Comparison of ENCODE assay signal across 21 mouse cellular contexts in the genomic region with DNA sequence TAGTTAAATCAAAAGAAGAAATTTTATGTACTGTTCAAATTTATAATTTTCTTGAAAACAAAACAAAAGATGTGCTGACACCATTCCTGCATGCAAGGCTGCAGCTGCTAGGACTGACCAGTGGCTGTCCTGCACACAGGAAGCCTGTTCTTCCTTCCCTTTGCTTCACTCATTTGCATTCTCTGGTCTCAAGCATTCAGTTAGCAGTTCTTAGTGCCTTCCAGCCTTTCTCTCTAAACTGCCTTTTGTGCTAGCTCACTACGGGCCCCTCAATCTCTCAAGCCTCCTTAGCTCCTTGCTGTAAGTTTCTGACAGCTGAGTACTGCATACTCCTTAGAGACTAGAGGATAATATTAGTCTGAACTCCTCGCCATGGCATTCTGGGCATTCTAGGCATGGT.
A peak's percentile ranks its signal among the peaks of the same experiment; 100 is the strongest.
DNase-seq lines count a peak whose midpoint lies in the region; ATAC-seq and TF ChIP-seq lines count a peak whose summit lies in the region.
"Had no signal": no experiment of that assay in that cellular context is flagged by ENCODE, and none has a peak within 500 bp of the region (broad histone marks: within the 10 kb centered on the region; RNA-seq: fewer than 3 reads in every experiment).

No protein-coding gene starts in this region.

- ATAC-seq in hindbrain, postnatal 0 days: peak; percentile 43; the same call in 1 of the 2 replicates
- ATAC-seq in hindbrain, embryonic 12.5 days (ENCODE audit: low FRiP score): no peak
- no peak for ATAC-seq in midbrain, embryonic 14.5 days (ENCODE audit: low FRiP score, low TSS enrichment)
- no peak for ATAC-seq in midbrain, embryonic 13.5 days
- 0 out of 2 replicates have a peak, but pooled peaks have one; percentile 29 for ATAC-seq in common myeloid progenitor, adult 5-6 weeks (replicated peaks; ENCODE audit: low read depth, poor library complexity, severe bottlenecking)
- ATAC-seq: forebrain, postnatal 0 days; Patski had no signal

- no peak for TF ChIP-seq CTCF in hindbrain, postnatal 0 days (IDR thresholded peaks at IDR 0.05; ENCODE audit: low read depth)

- no peak overlapping the region for H3K4me3 ChIP-seq in hindbrain, postnatal 0 days (ENCODE audit: low read length)
- no peak overlapping the region for H3K4me3 ChIP-seq in hindbrain, embryonic 12.5 days
- H3K4me3 ChIP-seq in midbrain, embryonic 14.5 days (replicated peaks; ENCODE audit: low read depth, low read length): no peak overlapping the region
- no peak overlapping the region for H3K4me3 ChIP-seq in midbrain, embryonic 13.5 days (replicated peaks)
- no peak overlapping the region for H3K4me3 ChIP-seq in macrophage (ENCODE audit: inconsistent target)
- H3K4me3 ChIP-seq: erythroblast, embryonic 14.5 days; gastrocnemius, adult 2 months; hindbrain, embryonic 15.5 days; kidney, embryonic 15.5 days; left cerebral cortex, adult 2 months; limb, embryonic 13.5 days; liver, embryonic 15.5 days; neural tube, embryonic 15.5 days had no signal

- no peak overlapping the region for H3K9ac ChIP-seq in hindbrain, postnatal 0 days (replicated peaks; ENCODE audit: low read length)
- no peak overlapping the region for H3K9ac ChIP-seq in hindbrain, embryonic 12.5 days
- no peak overlapping the region for H3K9ac ChIP-seq in midbrain, embryonic 14.5 days (replicated peaks; ENCODE audit: low read length)
- no peak overlapping the region for H3K9ac ChIP-seq in midbrain, embryonic 13.5 days (replicated peaks)
- H3K9ac ChIP-seq: forebrain, postnatal 0 days; hindbrain, embryonic 15.5 days; kidney, embryonic 15.5 days; limb, embryonic 13.5 days; liver, embryonic 15.5 days; neural tube, embryonic 15.5 days had no signal

- H3K9me3 ChIP-seq in hindbrain, postnatal 0 days (ENCODE audit: low read length): no peaks in the 10 kb centered on the region
- no peaks in the 10 kb centered on the region for H3K9me3 ChIP-seq in hindbrain, embryonic 12.5 days (replicated peaks)
- no peaks in the 10 kb centered on the region for H3K9me3 ChIP-seq in midbrain, embryonic 14.5 days (ENCODE audit: control insufficient read depth, low read length)
- no peaks in the 10 kb centered on the region for H3K9me3 ChIP-seq in midbrain, embryonic 13.5 days
- H3K9me3 ChIP-seq: hindbrain, embryonic 15.5 days; kidney, embryonic 15.5 days; limb, embryonic 13.5 days; liver, embryonic 15.5 days; neural tube, embryonic 15.5 days had no signal

- 48% methylated on average over 2 of the region's 2 CpGs for WGBS in hindbrain, postnatal 0 days
- WGBS in hindbrain, embryonic 12.5 days: 35% methylated on average over 2 of the region's 2 CpGs
- 41% methylated on average over 2 of the region's 2 CpGs for WGBS in midbrain, embryonic 14.5 days
- 37% methylated on average over 2 of the region's 2 CpGs for WGBS in midbrain, embryonic 13.5 days
- 68% methylated on average over 2 of the region's 2 CpGs for WGBS in macrophage (ENCODE audit: missing documents)

- no peak for DNase-seq in hindbrain, postnatal 0 days (ENCODE audit: low spot score)
- DNase-seq in midbrain, embryonic 14.5 days: peak; percentile 2
- DNase-seq in cerebellum, postnatal 4 days (ENCODE audit: low spot score in 2 of 2): no peak
- DNase-seq in Muller cell, postnatal 12 days (ENCODE audit: inconsistent ontology term): no peak
- DNase-seq: cerebellum, postnatal 36 days; forebrain, postnatal 0 days; gastrocnemius, adult 2 months; lung, postnatal 14 days had no signal

- H3K4me1 ChIP-seq in hindbrain, postnatal 0 days (ENCODE audit: insufficient read depth, low read length): no peaks in the 10 kb centered on the region
- peaks cover 3% of the 10 kb centered on the region; the same call in 1 of the 2 replicates for H3K4me1 ChIP-seq in hindbrain, embryonic 12.5 days
- no peaks in the 10 kb centered on the region for H3K4me1 ChIP-seq in midbrain, embryonic 14.5 days (ENCODE audit: control insufficient read depth, insufficient read depth, low read length)
- H3K4me1 ChIP-seq in midbrain, embryonic 13.5 days (replicated peaks): peaks cover 3% of the 10 kb centered on the region
- H3K4me1 ChIP-seq: hindbrain, embryonic 15.5 days; kidney, embryonic 15.5 days; limb, embryonic 13.5 days; liver, embryonic 15.5 days; neural tube, embryonic 15.5 days had no signal

- H3K27ac ChIP-seq in hindbrain, postnatal 0 days: peak overlapping the region; percentile 51
- no peak overlapping the region for H3K27ac ChIP-seq in hindbrain, embryonic 12.5 days
- H3K27ac ChIP-seq in midbrain, embryonic 14.5 days (replicated peaks; ENCODE audit: low read depth, low read length): no peak overlapping the region
- no peak overlapping the region for H3K27ac ChIP-seq in midbrain, embryonic 13.5 days
- peak overlapping the region; percentile 89 for H3K27ac ChIP-seq in macrophage
- H3K27ac ChIP-seq: gastrocnemius, adult 2 months; hindbrain, embryonic 15.5 days; kidney, embryonic 15.5 days; left cerebral cortex, adult 2 months; limb, embryonic 13.5 days; liver, embryonic 15.5 days; neural tube, embryonic 15.5 days had no signal

- peaks cover 3% of the 10 kb centered on the region; the same call in 1 of the 2 replicates for H3K36me3 ChIP-seq in hindbrain, postnatal 0 days (ENCODE audit: insufficient read depth, low read length)
- no peaks in the 10 kb centered on the region for H3K36me3 ChIP-seq in hindbrain, embryonic 12.5 days
- no peaks in the 10 kb centered on the region for H3K36me3 ChIP-seq in midbrain, embryonic 14.5 days (ENCODE audit: control insufficient read depth, insufficient read depth, low read length)
- H3K36me3 ChIP-seq in midbrain, embryonic 13.5 days: 0 out of 2 replicates have a peak, but pooled peaks cover 3% of the 10 kb centered on the region
- no peaks in the 10 kb centered on the region for H3K36me3 ChIP-seq in macrophage (ENCODE audit: inconsistent target)
- H3K36me3 ChIP-seq: hindbrain, embryonic 15.5 days; kidney, embryonic 15.5 days; limb, embryonic 13.5 days; liver, embryonic 15.5 days had no signal

- H3K79me2 ChIP-seq in macrophage (ENCODE audit: inconsistent target): no peaks in the 10 kb centered on the region

- no peak overlapping the region for H3K4me2 ChIP-seq in hindbrain, postnatal 0 days (ENCODE audit: low read depth, low read length)
- no peak overlapping the region for H3K4me2 ChIP-seq in hindbrain, embryonic 12.5 days (replicated peaks)
- no peak overlapping the region for H3K4me2 ChIP-seq in midbrain, embryonic 14.5 days (ENCODE audit: low read length)
- H3K4me2 ChIP-seq in midbrain, embryonic 13.5 days (replicated peaks): no peak overlapping the region
- H3K4me2 ChIP-seq: heart, embryonic 11.5 days; hindbrain, embryonic 15.5 days; kidney, embryonic 15.5 days; limb, embryonic 13.5 days; liver, embryonic 15.5 days; neural tube, embryonic 15.5 days had no signal

- no peaks in the 10 kb centered on the region for H3K27me3 ChIP-seq in hindbrain, postnatal 0 days (ENCODE audit: insufficient read depth, low read length)
- no peaks in the 10 kb centered on the region for H3K27me3 ChIP-seq in hindbrain, embryonic 12.5 days
- no peaks in the 10 kb centered on the region for H3K27me3 ChIP-seq in midbrain, embryonic 14.5 days (ENCODE audit: control insufficient read depth, insufficient read depth, low read length)
- H3K27me3 ChIP-seq in midbrain, embryonic 13.5 days: no peaks in the 10 kb centered on the region
- H3K27me3 ChIP-seq: hindbrain, embryonic 15.5 days; kidney, embryonic 15.5 days; limb, embryonic 13.5 days; liver, embryonic 15.5 days; neural tube, embryonic 15.5 days; Patski had no signal

Comparison
In these comparisons a context has a peak if more than half of its experiments do, and no peak if none do; other contexts are left out.
1. ATAC-seq: peak in hindbrain, postnatal 0 days (single experiment) and common myeloid progenitor, adult 5-6 weeks (single experiment); none in hindbrain, embryonic 12.5 days (single experiment), midbrain, embryonic 14.5 days (single experiment) and midbrain, embryonic 13.5 days (single experiment).
2. H3K27ac ChIP-seq: peak in hindbrain, postnatal 0 days (single experiment) and macrophage (single experiment); none in hindbrain, embryonic 12.5 days (single experiment), midbrain, embryonic 14.5 days (single experiment) and midbrain, embryonic 13.5 days (single experiment).